Mouse (Mus musculus): ENCODE measurements at regions not wholly inside any gene's neighbourhood (a gene's known extent, or its start where the extent isn't known, plus 50 kb on each side); places are given as distances from the start of the nearest gene placed in this dataset.

DNA sequence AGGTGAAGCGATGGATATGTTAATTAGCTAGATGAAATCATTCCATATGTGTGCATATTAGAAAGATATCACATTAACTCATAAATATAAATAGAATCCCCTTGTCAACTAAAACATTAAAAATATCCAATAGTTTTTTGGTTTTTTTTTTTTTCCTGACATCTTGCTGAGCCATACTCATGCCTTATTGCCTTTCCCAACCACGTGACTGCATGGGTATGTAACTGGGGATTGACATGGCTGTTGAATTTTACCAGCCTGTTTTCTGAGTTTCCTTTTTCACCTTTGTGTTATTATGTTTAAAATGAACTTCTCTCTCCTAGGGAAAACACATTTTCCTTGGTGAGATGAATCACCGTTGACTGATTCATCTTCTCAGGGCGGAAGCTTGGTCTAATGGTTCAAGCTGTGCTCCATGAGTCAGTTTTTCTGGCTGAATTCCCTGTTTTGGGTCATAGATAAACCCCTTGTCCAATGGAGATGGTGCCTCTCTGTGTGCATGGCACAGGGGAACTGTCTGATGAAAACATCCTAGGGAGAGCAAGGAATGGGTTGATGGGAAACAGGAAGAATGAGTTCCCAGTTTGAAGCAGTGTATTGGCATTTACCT lies 181.1 kb downstream of the Adcyap1 start:
- Histone ChIP-seq H3K27ac (ENCODE audit: low read depth, low read length) (no peak overlapping the region), H3K4me1 (ENCODE audit: insufficient read depth, low read length) (no peaks in the 10 kb centered on the region), H3K9me3 (ENCODE audit: low read length) (no peaks in the 10 kb centered on the region), H3K36me3 (ENCODE audit: insufficient read depth, low read length) (no peaks in the 10 kb centered on the region), H3K27me3 (ENCODE audit: insufficient read depth, low read length) (no peaks in the 10 kb centered on the region), H3K9ac (replicated peaks; ENCODE audit: low read length, poor library complexity, severe bottlenecking) (no peak overlapping the region), H3K4me2 (ENCODE audit: low read depth, low read length, poor library complexity, severe bottlenecking) (no peak overlapping the region), H3K4me3 (ENCODE audit: low read depth, low read length) (no peak overlapping the region)
- DNase-seq (ENCODE audit: low spot score) (no peak), ATAC-seq (ENCODE audit: low FRiP score) (no peak)
- WGBS = 95% methylated on average over 4 of the region's 4 CpGs
- TF ChIP-seq CTCF (IDR thresholded peaks at IDR 0.05) = no peak

DNA sequence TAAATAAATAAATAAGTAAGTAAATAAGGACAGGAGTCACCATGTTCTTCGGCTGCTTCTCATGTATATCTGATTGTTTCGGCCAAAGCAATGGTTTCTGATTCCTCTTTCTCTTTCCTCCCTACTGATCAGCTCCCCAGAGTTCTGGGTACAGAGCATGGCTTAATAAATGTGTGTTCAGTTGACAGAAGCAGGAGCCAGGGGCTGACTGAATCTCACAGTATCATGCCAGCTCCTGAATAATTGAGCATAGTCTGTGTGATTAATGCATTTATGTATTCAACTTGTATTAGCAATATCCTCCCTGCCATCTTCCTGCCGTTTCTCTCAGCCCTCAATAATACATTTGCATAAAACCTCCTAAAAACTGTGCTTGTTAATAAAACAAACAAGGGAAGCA lies 191.4 kb downstream of the Adcyap1 start:
- 48% methylated on average over 3 of the region's 3 CpGs for WGBS
- TF ChIP-seq CTCF (IDR thresholded peaks at IDR 0.05) = no peak
- Histone ChIP-seq H3K36me3 (ENCODE audit: insufficient read depth, low read length) (no peaks in the 10 kb centered on the region), H3K4me1 (ENCODE audit: insufficient read depth, low read length) (no peaks in the 10 kb centered on the region), H3K4me3 (ENCODE audit: low read depth, low read length) (no peak overlapping the region), H3K27ac (ENCODE audit: low read depth, low read length) (no peak overlapping the region), H3K27me3 (ENCODE audit: insufficient read depth, low read length) (no peaks in the 10 kb centered on the region), H3K9ac (replicated peaks; ENCODE audit: low read length, poor library complexity, severe bottlenecking) (no peak overlapping the region), H3K4me2 (ENCODE audit: low read depth, low read length, poor library complexity, severe bottlenecking) (no peak overlapping the region), H3K9me3 (ENCODE audit: low read length) (no peaks in the 10 kb centered on the region)
- DNase-seq (ENCODE audit: low spot score) (peak; percentile 2), ATAC-seq (ENCODE audit: low FRiP score) (peak; percentile 52; the same call in 1 of the 2 replicates)

DNA sequence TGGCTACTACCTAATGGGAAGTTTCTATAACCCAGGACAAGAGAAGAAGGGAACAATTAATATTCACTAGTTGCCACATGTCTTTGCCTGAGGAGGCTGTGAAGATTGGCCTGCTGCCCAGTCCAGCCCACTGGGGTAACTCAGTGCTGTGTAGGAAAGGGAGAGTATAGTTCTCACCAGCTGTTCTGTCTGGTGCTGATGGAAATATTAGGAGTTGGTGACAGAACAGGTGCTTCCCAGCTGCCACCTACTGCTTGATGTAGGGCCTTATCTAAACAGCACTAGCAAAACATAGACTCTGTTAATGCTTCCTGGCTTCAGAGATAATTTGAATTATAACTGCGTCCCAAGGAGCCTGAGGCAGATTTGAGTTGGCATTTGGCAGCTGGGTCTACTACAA lies 210.5 kb downstream of the Adcyap1 start:
- Histone ChIP-seq H3K9ac (replicated peaks; ENCODE audit: low read length, poor library complexity, severe bottlenecking) (no peak overlapping the region), H3K4me3 (ENCODE audit: low read depth, low read length) (no peak overlapping the region), H3K4me2 (ENCODE audit: low read depth, low read length, poor library complexity, severe bottlenecking) (no peak overlapping the region), H3K27ac (ENCODE audit: low read depth, low read length) (no peak overlapping the region), H3K36me3 (ENCODE audit: insufficient read depth, low read length) (no peaks in the 10 kb centered on the region), H3K4me1 (ENCODE audit: insufficient read depth, low read length) (no peaks in the 10 kb centered on the region), H3K27me3 (ENCODE audit: insufficient read depth, low read length) (no peaks in the 10 kb centered on the region), H3K9me3 (ENCODE audit: low read length) (no peaks in the 10 kb centered on the region)
- no peak for TF ChIP-seq CTCF (IDR thresholded peaks at IDR 0.05)
- ATAC-seq (ENCODE audit: low FRiP score) (peak; percentile 54; the same call in 1 of the 2 replicates), DNase-seq (ENCODE audit: low spot score) (peak; percentile 64)
- WGBS = 40% methylated on average over 1 of the region's 1 CpGs

All from midbrain, postnatal 0 days (tissue).